ENCODE assay signal across 19 mouse cellular contexts in the genomic region with DNA sequence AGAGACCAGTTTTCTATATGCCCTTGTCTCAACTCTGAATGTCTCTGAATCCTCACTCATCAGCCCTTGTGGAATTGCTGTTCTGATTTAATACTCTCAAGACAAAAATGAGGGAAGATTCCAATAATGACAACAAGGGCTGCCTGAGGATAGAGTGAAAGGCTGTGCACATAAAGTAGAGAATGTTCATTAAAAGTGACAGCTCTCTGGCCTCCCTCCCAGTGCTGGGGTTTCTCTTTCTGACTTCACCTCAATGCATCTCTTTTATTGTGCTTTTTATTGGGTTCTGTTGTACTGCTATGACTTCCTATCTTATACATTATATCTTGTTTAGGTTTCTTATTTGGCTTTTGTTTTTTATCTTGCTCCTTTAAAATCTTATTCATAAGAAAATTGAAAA.
DNase-seq lines count a peak whose midpoint lies in the region; ATAC-seq and TF ChIP-seq lines count a peak whose summit lies in the region.
"Had no signal": no experiment of that assay in that cellular context is flagged by ENCODE, and none has a peak within 500 bp of the region (broad histone marks: within the 10 kb centered on the region; RNA-seq: fewer than 3 reads in every experiment).

No protein-coding gene starts in this region.

- no peaks in the 10 kb centered on the region for H3K27me3 ChIP-seq in kidney, postnatal 0 days (ENCODE audit: insufficient read depth, low read length)
- H3K27me3 ChIP-seq in neural tube, embryonic 14.5 days (ENCODE audit: control insufficient read depth, insufficient read depth, low read length): no peaks in the 10 kb centered on the region
- no peaks in the 10 kb centered on the region for H3K27me3 ChIP-seq in neural tube, embryonic 15.5 days (replicated peaks)
- H3K27me3 ChIP-seq: embryonic facial prominence, embryonic 13.5 days; forebrain, embryonic 13.5 days; heart, embryonic 15.5 days had no signal

- H3K4me3 ChIP-seq in kidney, postnatal 0 days (replicated peaks; ENCODE audit: low read depth, low read length): no peak overlapping the region
- H3K4me3 ChIP-seq in neural tube, embryonic 14.5 days (ENCODE audit: low read depth, low read length): no peak overlapping the region
- no peak overlapping the region for H3K4me3 ChIP-seq in neural tube, embryonic 15.5 days (replicated peaks)
- H3K4me3 ChIP-seq: embryonic facial prominence, embryonic 13.5 days; forebrain, embryonic 13.5 days; heart, adult 2 months; heart, embryonic 15.5 days had no signal

- no peak overlapping the region for H3K27ac ChIP-seq in kidney, postnatal 0 days
- no peak overlapping the region for H3K27ac ChIP-seq in neural tube, embryonic 14.5 days (ENCODE audit: low read depth, low read length)
- H3K27ac ChIP-seq in neural tube, embryonic 15.5 days (replicated peaks): no peak overlapping the region
- H3K27ac ChIP-seq: embryonic facial prominence, embryonic 13.5 days; forebrain, embryonic 13.5 days; heart, adult 2 months; heart, embryonic 15.5 days; hindbrain, embryonic 14.5 days had no signal

- peak; percentile 11 for DNase-seq in kidney, postnatal 0 days (ENCODE audit: low spot score)
- no peak for DNase-seq in kidney, adult 18-20 months
- DNase-seq in brain, embryonic 14.5 days (ENCODE audit: low read depth): peak; percentile 6
- DNase-seq: adrenal gland, postnatal 10 days; cerebellum, adult 18-20 months; cerebellum, postnatal 25 days; forebrain, postnatal 0 days; gastrocnemius, postnatal 14 days; heart, adult 2 months; heart, postnatal 14 days had no signal

- H3K9ac ChIP-seq in kidney, postnatal 0 days (ENCODE audit: low read depth, low read length): no peak overlapping the region
- H3K9ac ChIP-seq in neural tube, embryonic 14.5 days (replicated peaks; ENCODE audit: low read depth, low read length): no peak overlapping the region
- no peak overlapping the region for H3K9ac ChIP-seq in neural tube, embryonic 15.5 days (replicated peaks)
- H3K9ac ChIP-seq: embryonic facial prominence, embryonic 13.5 days; forebrain, embryonic 13.5 days; forebrain, postnatal 0 days; heart, embryonic 15.5 days; hindbrain, embryonic 14.5 days had no signal

- no peak for TF ChIP-seq CTCF in kidney, postnatal 0 days (IDR thresholded peaks at IDR 0.05; ENCODE audit: low read depth)
- no peak for TF ChIP-seq CTCF in brain, embryonic 14.5 days (IDR thresholded peaks at IDR 0.05; ENCODE audit: borderline replicate concordance, extremely low read depth, insufficient read depth, insufficient read length)

- ATAC-seq in kidney, postnatal 0 days (replicated peaks; ENCODE audit: low FRiP score, low read depth): no peak
- peak; percentile 66; the same call in 1 of the 2 replicates for ATAC-seq in neural tube, embryonic 14.5 days (ENCODE audit: low read depth)
- ATAC-seq in neural tube, embryonic 15.5 days (ENCODE audit: low FRiP score): no peak
- no peak for ATAC-seq in CD4-positive, CD25-positive, alpha-beta regulatory T cell, adult 4 months
- ATAC-seq: forebrain, embryonic 13.5 days; forebrain, postnatal 0 days had no signal

- no peaks in the 10 kb centered on the region for H3K9me3 ChIP-seq in kidney, postnatal 0 days (replicated peaks; ENCODE audit: low read length)
- no peaks in the 10 kb centered on the region for H3K9me3 ChIP-seq in neural tube, embryonic 14.5 days (ENCODE audit: control insufficient read depth, low read length)
- H3K9me3 ChIP-seq in neural tube, embryonic 15.5 days (replicated peaks): no peaks in the 10 kb centered on the region
- H3K9me3 ChIP-seq: embryonic facial prominence, embryonic 13.5 days; forebrain, embryonic 13.5 days; G1E; heart, embryonic 15.5 days had no signal

- no peaks in the 10 kb centered on the region for H3K36me3 ChIP-seq in kidney, postnatal 0 days (ENCODE audit: insufficient read depth, low read length)
- no peaks in the 10 kb centered on the region for H3K36me3 ChIP-seq in neural tube, embryonic 14.5 days (ENCODE audit: control insufficient read depth, insufficient read depth, low read length)
- H3K36me3 ChIP-seq in neural tube, embryonic 15.5 days: no peaks in the 10 kb centered on the region
- H3K36me3 ChIP-seq: embryonic facial prominence, embryonic 13.5 days; G1E; heart, embryonic 15.5 days had no signal

- H3K4me1 ChIP-seq in kidney, postnatal 0 days (replicated peaks; ENCODE audit: insufficient read depth, low read length): no peaks in the 10 kb centered on the region
- no peaks in the 10 kb centered on the region for H3K4me1 ChIP-seq in neural tube, embryonic 14.5 days (ENCODE audit: control insufficient read depth, insufficient read depth, low read length)
- no peaks in the 10 kb centered on the region for H3K4me1 ChIP-seq in neural tube, embryonic 15.5 days
- H3K4me1 ChIP-seq: embryonic facial prominence, embryonic 13.5 days; forebrain, embryonic 13.5 days; heart, embryonic 15.5 days had no signal

- no peak for TF ChIP-seq POLR2A in brain, embryonic 14.5 days (IDR thresholded peaks at IDR 0.05; ENCODE audit: borderline replicate concordance, extremely low read depth, insufficient read depth, insufficient read length, poor library complexity, severe bottlenecking)

- H3K4me2 ChIP-seq in kidney, postnatal 0 days (ENCODE audit: low read length): no peak overlapping the region
- no peak overlapping the region for H3K4me2 ChIP-seq in neural tube, embryonic 14.5 days (ENCODE audit: low read depth, low read length)
- no peak overlapping the region for H3K4me2 ChIP-seq in neural tube, embryonic 15.5 days
- H3K4me2 ChIP-seq: embryonic facial prominence, embryonic 13.5 days; forebrain, embryonic 13.5 days; heart, embryonic 11.5 days; heart, embryonic 15.5 days; hindbrain, embryonic 14.5 days had no signal
